Mouse (Mus musculus): ENCODE results near the gene Irx5. TPM values are rescaled to one million over a fixed set of nuclear protein-coding genes. Genes with fewer than 3 reads are reported as not detected.

Gene Irx5
- total RNA-seq (2021) = 1 to 10 TPM; 1.0 to 2.0 TPM
- long read RNA-seq, experiment 1 = 0 reads
- long read RNA-seq, experiment 2, transcript Irx5-201 (3 exons, 2,450 nt) = major isoform, 5 of 5 reads
- long read RNA-seq, experiment 2, partial matches to known transcripts = 0 of 5 reads
- long read RNA-seq, experiment 2, other reads (novel, unspliced or antisense) = 0 of 5 reads

GRCm38 (mm10) chr8:92357398-92357981, at the start of gene Irx5:
Gene Irx5, plus strand, starts transcription at chr8:92357625.
- peak; percentile 48 to 61 for DNase-seq (ENCODE audit: low spot score in 2 of 2)

DNA sequence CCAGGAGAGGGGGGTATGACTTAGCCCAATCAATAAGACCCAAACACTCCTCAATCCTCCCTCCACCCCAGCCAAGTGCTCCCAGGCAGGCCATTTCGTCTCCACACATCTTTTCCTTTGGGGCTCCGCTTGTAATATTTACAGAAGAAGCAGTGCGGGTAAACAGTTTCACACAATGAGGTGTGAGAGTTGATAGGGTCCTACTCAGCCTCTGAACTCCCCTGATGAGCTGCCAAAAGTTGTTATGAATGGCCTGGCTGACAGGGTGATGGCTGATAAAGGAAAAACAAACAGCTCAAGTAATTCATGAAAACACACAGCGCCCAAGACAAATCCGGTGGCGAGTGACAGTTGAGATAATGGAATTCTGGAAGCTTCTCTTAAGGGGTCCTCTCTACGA, 45.2 kb upstream of the Irx5 start:
- DNase-seq (ENCODE audit: low spot score in 2 of 2) = no peak

- DNase-seq (ENCODE audit: low spot score in 2 of 2) = no peak
Observed at GRCm38 (mm10) chr8:92313707-92314106, 43.7 kb upstream of the Irx5 start.

DNA sequence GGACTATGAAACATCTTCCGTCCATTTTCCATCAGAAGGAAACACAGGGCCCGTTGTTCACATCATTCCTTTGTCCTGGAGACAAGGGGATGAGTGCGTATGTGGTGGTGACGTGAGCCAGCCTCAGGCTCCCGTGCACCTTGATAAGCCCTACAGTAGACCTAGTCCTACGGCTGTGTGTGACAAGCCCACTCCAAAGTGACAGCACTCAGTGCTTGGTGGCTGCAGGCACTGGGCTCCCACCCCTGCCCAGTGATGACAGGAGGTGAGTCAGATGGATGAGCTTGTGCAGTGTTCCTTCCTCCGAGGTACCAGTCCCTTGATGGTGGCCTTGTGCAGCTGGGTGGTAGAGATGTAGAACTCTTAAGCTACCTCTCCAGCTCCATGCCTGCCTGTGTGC, 33.7 kb upstream of the Irx5 start:
- no peak for DNase-seq (ENCODE audit: low spot score in 2 of 2)

DNA sequence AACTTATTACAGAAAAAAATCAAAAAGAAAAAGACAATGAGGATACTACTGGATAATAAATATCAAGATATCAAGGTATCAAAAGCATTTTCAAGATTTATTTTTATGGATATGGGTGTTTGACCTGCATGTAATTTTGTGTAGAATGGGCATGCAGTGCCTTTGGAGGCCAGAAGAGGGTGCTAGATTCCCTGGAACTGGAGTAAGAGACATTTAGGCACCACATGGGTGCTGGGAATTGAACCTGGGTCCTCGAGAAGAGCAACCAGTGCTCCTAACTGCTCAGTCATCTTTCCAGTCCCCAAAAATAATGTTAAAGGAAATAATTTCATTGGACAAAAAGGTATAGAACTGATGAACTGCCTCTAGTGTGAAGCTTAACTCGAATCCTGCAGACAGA, 30.2 kb upstream of the Irx5 start:
- DNase-seq (ENCODE audit: low spot score in 2 of 2) = no peak

GRCm38 (mm10) chr8:92329273-92329672, 28.2 kb upstream of the Irx5 start:
- DNase-seq (ENCODE audit: low spot score in 2 of 2) = no peak

DNA sequence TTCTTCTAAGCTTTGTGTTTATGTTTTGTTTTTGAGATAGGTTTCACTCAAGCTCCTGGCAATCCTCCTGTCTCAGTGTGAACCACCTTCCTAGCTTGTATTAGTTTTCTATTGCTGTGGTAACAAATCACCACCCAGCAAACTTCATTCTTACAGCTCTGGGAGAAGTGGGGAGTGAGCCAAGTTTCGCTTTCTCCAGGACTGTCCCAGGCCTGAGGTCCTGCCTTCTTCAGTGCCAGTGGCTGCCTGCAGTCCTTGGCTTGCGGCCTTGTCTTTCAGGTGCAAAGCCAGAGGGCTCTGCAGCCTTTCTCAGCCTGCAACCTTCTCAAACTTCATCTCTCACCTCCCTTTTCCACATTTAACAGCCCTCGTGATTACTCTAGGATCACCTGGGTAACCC, 25.6 kb upstream of the Irx5 start:
- DNase-seq (ENCODE audit: low spot score in 2 of 2) = no peak

- DNase-seq (ENCODE audit: low spot score in 2 of 2) = no peak
Observed at GRCm38 (mm10) chr8:92333406-92333805, 24.0 kb upstream of the Irx5 start.

DNA sequence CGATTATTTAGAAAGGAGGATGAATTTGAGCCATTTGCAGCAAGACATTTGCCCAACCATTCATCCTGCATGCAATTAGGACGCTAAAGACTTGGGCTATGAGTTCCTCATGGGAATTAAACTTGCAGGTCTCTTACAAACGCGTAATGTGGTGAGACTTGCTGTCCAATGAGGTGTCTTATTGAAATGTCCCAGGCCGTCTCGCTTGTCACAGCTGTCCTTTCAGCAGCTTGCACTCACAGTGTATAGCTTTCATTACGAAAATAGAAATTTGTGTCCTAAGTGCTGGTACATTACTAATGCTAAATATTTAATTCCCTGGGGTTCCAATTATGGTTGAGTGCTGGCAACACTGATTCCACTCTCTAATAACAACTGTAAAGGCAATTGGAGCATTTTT, 22.3 kb upstream of the Irx5 start:
- DNase-seq (ENCODE audit: low spot score in 2 of 2) = no peak

DNA sequence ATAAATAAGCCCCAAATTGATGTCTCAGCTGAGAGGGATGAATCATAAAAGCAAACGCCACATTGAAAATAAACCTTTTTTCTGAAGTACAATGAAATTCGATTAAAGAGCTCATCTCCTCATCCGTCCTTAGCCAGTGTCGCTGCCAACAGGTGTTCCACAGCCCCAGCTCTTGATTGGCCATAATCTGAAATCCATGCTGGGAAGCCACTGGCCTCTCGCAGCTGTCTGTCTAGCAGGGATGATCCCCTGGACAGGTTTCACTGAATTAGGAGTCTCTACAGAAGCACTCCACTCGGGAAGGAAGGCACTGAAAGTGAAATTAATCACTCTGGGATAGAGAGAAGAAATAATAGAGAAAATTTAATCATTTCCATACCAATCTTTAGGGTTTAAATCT, 21.4 kb upstream of the Irx5 start:
- DNase-seq (ENCODE audit: low spot score in 2 of 2) = no peak

DNA sequence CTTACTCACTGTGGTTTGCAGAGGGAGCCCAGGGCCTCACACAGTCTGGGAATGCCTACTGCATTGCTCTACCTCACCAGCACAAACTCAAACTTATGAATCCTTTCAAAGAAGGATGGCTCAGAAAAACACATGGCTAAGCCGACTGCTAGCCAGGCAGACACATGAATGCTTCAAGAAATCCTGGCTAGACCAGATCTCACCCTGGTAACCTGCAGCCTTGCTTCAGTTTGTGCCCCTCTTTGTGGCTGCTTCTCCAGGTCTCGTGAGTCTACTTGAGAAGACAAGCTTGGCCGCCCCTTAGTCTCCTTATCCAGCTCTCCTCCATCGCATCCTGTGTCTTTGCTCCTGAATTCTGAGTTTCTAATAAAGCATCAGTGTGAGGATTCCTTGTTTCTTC, 13.9 kb upstream of the Irx5 start:
- DNase-seq (ENCODE audit: low spot score in 2 of 2) = no peak

DNA sequence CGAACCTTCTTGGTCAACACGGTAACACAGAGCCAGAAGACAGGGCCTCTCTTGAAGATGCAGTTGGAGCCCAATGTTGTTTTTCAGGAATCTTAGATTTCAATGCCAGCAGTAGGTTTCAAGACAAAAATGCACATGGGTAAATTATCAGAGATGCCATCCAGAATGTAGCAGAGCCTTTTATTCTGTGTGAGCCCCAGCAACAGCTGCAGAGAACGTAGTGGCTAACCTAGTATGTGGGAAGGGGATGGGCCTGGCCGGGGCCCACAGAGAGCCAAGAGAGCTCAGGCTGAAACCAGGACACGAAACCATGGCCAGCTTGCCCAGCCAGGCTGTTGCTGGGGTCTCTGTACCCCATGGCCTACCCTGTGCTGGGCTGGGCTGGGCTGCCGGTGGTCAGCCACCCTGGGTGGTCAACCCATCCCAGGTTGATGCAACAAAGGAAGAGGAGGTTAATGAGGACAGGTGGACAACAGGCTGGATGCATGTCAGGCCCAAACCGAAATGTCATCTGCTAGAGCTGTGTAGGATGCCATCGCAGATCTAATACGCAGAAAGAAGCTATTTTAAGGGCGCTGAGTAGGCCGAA, 7.4 kb upstream of the Irx5 start:
- no peak for DNase-seq (ENCODE audit: low spot score in 2 of 2)

GRCm38 (mm10) chr8:92353405-92353804, 4.0 kb upstream of the Irx5 start:
- no peak for DNase-seq (ENCODE audit: low spot score in 2 of 2)

- no peak for DNase-seq (ENCODE audit: low spot score in 2 of 2)
Observed at GRCm38 (mm10) chr8:92354536-92355482, 2.6 kb upstream of the Irx5 start.

- peak; percentile 93 to 96 for DNase-seq (ENCODE audit: low spot score in 2 of 2)
Observed at GRCm38 (mm10) chr8:92355701-92356612, 1.5 kb upstream of the Irx5 start.

DNA sequence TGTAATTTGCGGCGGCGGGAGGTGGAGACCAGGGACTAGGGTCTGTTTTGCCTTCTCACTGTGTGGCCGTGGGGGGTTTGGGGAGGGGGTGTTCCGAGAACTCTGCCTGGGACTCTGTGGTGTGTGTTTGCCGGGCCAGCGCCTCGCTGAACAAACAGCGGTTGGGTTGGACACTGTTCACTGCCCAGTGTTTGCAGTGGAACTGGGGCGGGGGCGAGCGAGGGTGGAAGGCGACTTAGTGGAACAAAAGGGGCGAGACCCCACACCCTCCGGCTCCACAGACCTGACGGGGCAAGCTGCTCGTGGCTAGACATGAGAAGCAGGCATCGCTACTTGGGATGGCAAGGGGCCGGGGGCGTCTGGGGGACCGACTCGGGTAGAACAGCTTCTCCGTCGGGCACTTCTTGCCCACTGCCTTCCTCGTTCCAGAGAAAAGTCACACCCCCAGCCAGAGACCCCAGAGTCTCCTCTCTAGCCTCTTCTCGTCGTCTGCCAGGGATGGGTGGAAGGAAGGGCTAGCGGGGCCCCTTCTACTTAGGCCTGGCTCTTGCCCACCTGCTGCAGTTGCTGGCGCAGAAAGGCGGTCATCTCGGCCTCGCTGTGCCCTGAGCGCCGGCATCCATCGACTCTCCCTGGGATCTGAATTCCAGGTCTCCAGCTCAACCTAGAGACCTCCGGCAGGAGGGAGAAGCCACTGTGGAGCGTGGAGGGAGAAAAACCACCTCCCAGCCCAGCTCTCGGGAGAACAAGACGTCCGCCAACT, 631 bp upstream of the Irx5 start:
- DNase-seq (ENCODE audit: low spot score in 2 of 2) = peak in 1 of 2 experiments; percentile 10

GRCm38 (mm10) chr8:92358141-92358999, 945 bp downstream of the Irx5 start:
- DNase-seq (ENCODE audit: low spot score in 2 of 2) = peak in 1 of 2 experiments; percentile 27

DNA sequence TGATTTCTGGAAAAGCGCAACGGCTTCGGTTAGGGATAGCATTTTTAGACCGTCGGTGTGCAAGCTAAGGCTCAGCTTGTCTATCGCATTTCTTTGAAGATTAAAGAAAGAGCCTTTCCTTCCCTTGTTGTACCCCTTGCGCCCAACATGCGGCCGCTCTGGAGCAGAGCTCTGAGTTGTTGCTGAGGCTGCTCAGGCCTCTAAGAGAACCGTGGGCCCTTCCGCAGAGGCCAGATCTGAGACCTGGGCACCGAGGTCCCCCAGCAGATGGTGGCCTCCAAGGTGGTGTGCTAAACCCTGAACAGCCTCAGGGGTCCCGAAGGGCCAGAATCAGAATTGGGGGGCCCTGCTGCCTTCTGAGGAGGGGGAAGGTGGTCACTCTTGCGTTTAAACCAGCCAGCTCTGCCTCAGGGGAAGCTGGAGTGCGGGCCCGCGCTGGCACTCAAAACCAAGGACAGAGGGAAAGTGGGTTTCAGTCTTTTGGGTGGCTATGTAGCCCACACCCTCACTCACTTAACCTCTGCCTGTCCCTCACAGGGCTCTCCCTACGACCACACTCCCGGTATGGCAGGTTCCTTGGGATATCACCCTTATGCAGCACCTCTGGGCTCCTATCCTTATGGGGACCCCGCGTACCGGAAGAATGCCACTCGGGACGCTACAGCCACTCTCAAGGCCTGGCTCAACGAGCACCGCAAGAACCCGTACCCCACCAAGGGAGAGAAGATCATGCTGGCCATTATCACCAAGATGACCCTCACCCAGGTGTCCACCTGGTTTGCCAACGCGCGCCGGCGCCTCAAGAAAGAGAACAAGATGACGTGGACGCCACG, 1.8 kb downstream of the Irx5 start:
- peak in 1 of 2 experiments; percentile 6 for DNase-seq (ENCODE audit: low spot score in 2 of 2)
